Mouse (Mus musculus) heart, adult 2 months (tissue): ENCODE data around the gene Tmprss9.

Experiments used
- CTCF ChIP-seq: fragments of 200-600 bp; IDR thresholded peaks from 2 replicates; pipeline ENCODE4 v1.8.1; 2022; ENCODE audit warnings: antibody characterized with exemption, mild to moderate bottlenecking, moderate library complexity
- EP300 ChIP-seq: fragments of 200-500 bp; IDR thresholded peaks from 2 replicates; pipeline ENCODE4 v1.6.1; 2011; ENCODE audit warnings: low read depth, low read length, control low read depth; ENCODE audit not compliant: insufficient read depth

GRCm38 (mm10) chr10:80921923-80922322 is 50.3 kb downstream of the Tmprss9 start:
- TF ChIP-seq CTCF, result no peak
- no peak for TF ChIP-seq EP300
